Mouse (Mus musculus) cortical plate, adult 2 months (tissue): ENCODE measurements around the gene Ankrd52.

Source experiments
- CTCF ChIP-seq: fragments of 200-500 bp; IDR thresholded peaks from 2 replicates; pipeline ENCODE4 v1.5.1; 2011; ENCODE audit warnings: mild to moderate bottlenecking, control low read depth, low read length; ENCODE audit not compliant: insufficient read depth; ENCODE audit errors: extremely low read depth
- POLR2A ChIP-seq: fragments of 200-500 bp; IDR thresholded peaks from 2 replicates; pipeline ENCODE4 v1.6.1; 2011; ENCODE audit warnings: mild to moderate bottlenecking, low read length, control low read depth; ENCODE audit not compliant: insufficient read depth; ENCODE audit errors: extremely low read depth

GRCm38 (mm10) chr10:128376455-128377211, at the start of gene Ankrd52:
- TF ChIP-seq CTCF (0 out of 2 replicates have a peak, but pooled peaks have one; percentile 1), POLR2A (no peak)
